25 mouse cellular contexts compared by ENCODE assay signal in genomic region chr6:138444515-138445048, GRCm38 (mm10).
"Had no signal": no experiment of that assay in that cellular context is flagged by ENCODE, and none has a peak within 500 bp of the region (broad histone marks: within the 10 kb centered on the region; RNA-seq: fewer than 3 reads in every experiment).

No protein-coding gene starts in this region.

- H3K27me3 ChIP-seq: heart, embryonic 12.5 days; intestine, embryonic 15.5 days; limb, embryonic 12.5 days had no signal

- H3K4me1 ChIP-seq: heart, embryonic 10.5 days; heart, embryonic 12.5 days; intestine, embryonic 15.5 days; limb, embryonic 10.5 days; limb, embryonic 12.5 days had no signal

- H3K9ac ChIP-seq: heart, embryonic 12.5 days; hindbrain, embryonic 14.5 days; intestine, embryonic 15.5 days; limb, embryonic 12.5 days had no signal

- ATAC-seq: hindbrain, embryonic 16.5 days; inflammation-experienced regulatory T-cells, adult 6 months; intestine, embryonic 15.5 days; intestine, postnatal 0 days had no signal

- H3K36me3 ChIP-seq: heart, embryonic 10.5 days; heart, embryonic 12.5 days; hindbrain, embryonic 10.5 days; intestine, embryonic 15.5 days; limb, embryonic 10.5 days; limb, embryonic 12.5 days had no signal

- H3K27ac ChIP-seq: gastrocnemius, adult 2 months; heart, embryonic 10.5 days; hindbrain, embryonic 10.5 days; hindbrain, embryonic 14.5 days; intestine, embryonic 15.5 days; layer of hippocampus, adult 2 months; left cerebral cortex, adult 2 months; limb, embryonic 10.5 days; limb, embryonic 12.5 days had no signal

- H3K4me3 ChIP-seq: gastrocnemius, adult 2 months; heart, embryonic 10.5 days; heart, embryonic 12.5 days; hindbrain, embryonic 10.5 days; intestine, embryonic 15.5 days; layer of hippocampus, adult 2 months; left cerebral cortex, adult 2 months; limb, embryonic 10.5 days; limb, embryonic 12.5 days had no signal

- H3K4me2 ChIP-seq: heart, embryonic 12.5 days; hindbrain, embryonic 14.5 days; intestine, embryonic 15.5 days; limb, embryonic 12.5 days; liver, embryonic 11.5 days had no signal

- H3K9me3 ChIP-seq: heart, embryonic 10.5 days; heart, embryonic 12.5 days; hindbrain, embryonic 10.5 days; intestine, embryonic 15.5 days; limb, embryonic 10.5 days; limb, embryonic 12.5 days had no signal

- DNase-seq: gastrocnemius, adult 2 months; gastrocnemius, postnatal 10 days; gastrocnemius, postnatal 25 days; heart, adult 18-20 months; heart, postnatal 10 days; heart, postnatal 4 days; kidney, adult 18-20 months; kidney, adult 8-10 months; kidney, postnatal 10 days; kidney, postnatal 25 days; kidney, postnatal 4 days; liver had no signal
